Mouse (Mus musculus) heart, adult 2 months (tissue): ENCODE measurements around the gene Ikzf2.

Experiments used
- CTCF ChIP-seq: fragments of 200-600 bp; IDR thresholded peaks from 2 replicates; pipeline ENCODE4 v1.8.1; 2022; ENCODE audit warnings: antibody characterized with exemption, mild to moderate bottlenecking, moderate library complexity
- EP300 ChIP-seq: fragments of 200-500 bp; IDR thresholded peaks from 2 replicates; pipeline ENCODE4 v1.6.1; 2011; ENCODE audit warnings: low read depth, low read length, control low read depth; ENCODE audit not compliant: insufficient read depth
- POLR2A ChIP-seq: fragments of 200-500 bp; IDR thresholded peaks from 2 replicates; pipeline ENCODE4 v1.6.1; 2011; ENCODE audit warnings: mild to moderate bottlenecking, low read depth, low read length, control low read depth; ENCODE audit not compliant: insufficient read depth

DNA sequence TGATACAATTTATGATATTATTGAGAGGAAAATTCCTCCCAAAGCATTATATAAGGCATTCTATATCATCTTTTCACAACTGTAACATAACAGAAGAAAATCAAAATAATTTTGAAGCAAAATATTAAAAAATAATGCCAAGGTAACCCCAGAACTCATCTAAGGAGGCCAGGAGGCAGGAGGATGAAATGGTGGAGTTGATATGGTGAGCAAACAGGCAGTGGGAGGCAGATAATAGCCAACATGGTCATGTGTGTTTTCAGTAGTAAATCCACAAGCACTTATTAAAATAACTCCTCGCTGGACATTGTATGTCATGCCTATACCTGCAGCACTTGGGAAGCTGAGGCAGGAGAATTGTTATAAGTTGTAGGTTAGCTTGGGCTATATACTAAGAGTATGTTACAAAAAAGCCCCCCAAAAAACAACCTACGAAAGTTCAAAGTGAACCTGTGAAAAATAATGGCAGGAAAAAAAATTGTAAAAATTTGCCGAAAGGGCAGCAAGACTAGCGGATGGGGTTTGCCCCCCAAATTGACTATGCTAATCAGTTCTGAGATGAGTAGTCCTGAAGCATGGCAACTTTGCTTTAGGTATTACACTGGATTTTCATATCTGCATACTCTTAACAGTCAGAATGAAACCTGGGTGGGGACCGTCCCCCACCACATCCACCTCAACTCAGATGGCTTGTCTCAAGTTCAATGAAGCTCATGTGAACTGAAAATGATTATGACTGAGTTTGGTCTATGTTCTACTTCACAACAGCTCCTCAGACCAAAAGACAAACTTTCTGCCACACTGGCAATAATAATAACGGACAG is 143.1 kb downstream of the Ikzf2 start:
- no peak for TF ChIP-seq POLR2A
- no peak for TF ChIP-seq CTCF
- TF ChIP-seq EP300: no peak
